Mouse (Mus musculus) liver, embryonic 14.5 days (tissue): ENCODE data around the gene Ugt1a7c. TPM values are rescaled to one million over a fixed set of nuclear protein-coding genes. Genes with fewer than 3 reads are reported as not detected.

Source experiments
- ATAC-seq: fragments of 200-750 bp; cut with Nextera tagmentation; 2 replicates; pipeline ENCODE4 v1.8.0; 2017; ENCODE audit warnings: moderate number of reproducible peaks, mild to moderate bottlenecking, moderate library complexity; ENCODE audit not compliant: insufficient read depth
- DNase-seq, 3 experiments: peaks; one replicate each; pipeline ENCODE4 v3.0.0-alpha.2; 2012 to 2013; ENCODE audit warnings: low read depth in 3 of 3, low spot score in 3 of 3
- H3K27ac ChIP-seq: fragments of 300-500 bp; sonication (generic); 2 replicates; pipeline ENCODE4 v1.5.1; 2014; ENCODE audit warnings: moderate library complexity, mild to moderate bottlenecking, control low read depth, inconsistent platforms
- H3K27me3 ChIP-seq: fragments of 300-500 bp; sonication (generic); 2 replicates; pipeline ENCODE4 v1.6.1; 2014; ENCODE audit warnings: mild to moderate bottlenecking, low read length, moderate library complexity; ENCODE audit not compliant: control insufficient read depth, insufficient read depth
- H3K36me3 ChIP-seq: fragments of 300-500 bp; sonication (generic); replicated peaks from 2 replicates; pipeline ENCODE4 v1.6.1; 2014; ENCODE audit warnings: low read depth; ENCODE audit not compliant: control insufficient read depth, insufficient read depth
- H3K4me1 ChIP-seq, 2 experiments: fragments of 200-500 bp in 1 of 2; fragments of 300-500 bp in 1 of 2; sonication (generic) in 1 of 2; replicated peaks; 2 replicates each; pipeline ENCODE4 v1.6.1; 2012 to 2014; ENCODE audit warnings: antibody characterized with exemption in 1 of 2, inconsistent platforms in 1 of 2, low read length in 1 of 2; ENCODE audit not compliant: control insufficient read depth in 2 of 2, insufficient read depth in 2 of 2
- H3K4me2 ChIP-seq: fragments of 300-500 bp; sonication (generic); 2 replicates; pipeline ENCODE4 v1.6.1; 2014; ENCODE audit warnings: low read depth, mild to moderate bottlenecking, control low read depth, moderate library complexity
- H3K4me3 ChIP-seq, 2 experiments: fragments of 200-500 bp in 1 of 2; fragments of 300-500 bp in 1 of 2; sonication (generic) in 1 of 2; 2 replicates each; pipeline ENCODE4 v1.5.1; 2012 to 2014; ENCODE audit warnings: low read depth in 2 of 2, low read length in 2 of 2, mild to moderate bottlenecking in 2 of 2, control low read depth in 1 of 2, inconsistent platforms in 1 of 2, moderate library complexity in 1 of 2; ENCODE audit not compliant: insufficient read depth in 1 of 2
- H3K9ac ChIP-seq: fragments of 300-500 bp; sonication (generic); replicated peaks from 2 replicates; pipeline ENCODE4 v1.6.1; 2014; ENCODE audit warnings: mild to moderate bottlenecking, control low read depth, moderate library complexity
- H3K9me3 ChIP-seq: fragments of 300-500 bp; sonication (generic); 2 replicates; pipeline ENCODE4 v1.6.1; 2016; ENCODE audit warnings: low read length, mixed read lengths; ENCODE audit not compliant: control insufficient read depth
- CTCF ChIP-seq: IDR thresholded peaks from 2 replicates; pipeline ENCODE4 v1.5.1; 2016; ENCODE audit warnings: antibody characterized with exemption, low read depth, control low read depth
- EP300 ChIP-seq: IDR thresholded peaks from 2 replicates; pipeline ENCODE4 v1.6.1; 2016; ENCODE audit warnings: antibody characterized with exemption, low read depth
- WGBS: fragments of 180-500 bp; shearing (Covaris S2); extraction: QIAGEN DNeasy Blood & Tissue Kit; methylation state at CpG from one replicate; pipeline ENCODE4 v1.1.7; 2014; ENCODE audit not compliant: insufficient replicate concordance; 5-methylcytosine and 5-hydroxymethylcytosine counted together
- polyA plus RNA-seq, 2 experiments: library from polyadenylated mRNA; depleted of rRNA in 1 of 2; stranded (reverse) in 1 of 2; unstranded in 1 of 2; fragments of >200 nt; fragmentation: Nextera tagmentation in 1 of 2; extraction: Ambion mirVana in 1 of 2; gene quantifications; 2 replicates each; pipeline versions ENCODE4 v1.2.1 to v1.2.3; 2012 to 2014

Ugt1a7c gene
- polyA plus RNA-seq, 2 experiments, result 1.1 to 1.8 TPM

- 37% methylated on average over 2 of the region's 2 CpGs for WGBS
- H3K9ac ChIP-seq, result no peak overlapping the region
- peaks cover 21% of the 10 kb centered on the region for H3K9me3 ChIP-seq
- H3K36me3 ChIP-seq, result no peaks in the 10 kb centered on the region
- DNase-seq (no peak), ATAC-seq (no peak)
- no peak overlapping the region for H3K4me2 ChIP-seq
- H3K4me1 ChIP-seq, result no peaks in the 10 kb centered on the region
- no peak overlapping the region for H3K4me3 ChIP-seq
- no peaks in the 10 kb centered on the region for H3K27me3 ChIP-seq
- H3K27ac ChIP-seq, result no peak overlapping the region
- TF ChIP-seq EP300 (no peak), CTCF (no peak)
Observed at GRCm38 (mm10) chr1:88217144-88217543, 122.3 kb downstream of the Ugt1a7c start.

DNA sequence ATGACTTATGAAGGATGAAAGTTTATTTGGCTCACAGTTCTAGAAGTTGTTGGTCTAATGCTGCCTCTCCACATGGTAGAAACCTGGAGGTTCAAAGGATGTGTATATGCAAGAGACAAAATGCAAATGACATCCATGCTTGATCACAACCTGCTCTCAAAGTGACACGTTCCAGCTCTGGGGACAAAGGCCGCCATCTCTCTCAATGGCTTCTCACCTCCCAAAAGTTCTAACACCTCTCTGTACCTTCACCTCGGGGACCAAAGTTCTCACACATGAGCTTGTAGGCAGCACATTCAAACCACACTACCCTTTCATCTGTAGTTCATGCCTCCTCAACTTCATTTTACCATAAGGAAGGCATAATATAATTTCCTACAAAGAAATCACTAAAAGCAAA is 122.7 kb downstream of the Ugt1a7c start:
- Histone ChIP-seq H3K27me3 (no peaks in the 10 kb centered on the region), H3K36me3 (no peaks in the 10 kb centered on the region), H3K9me3 (peaks cover 21% of the 10 kb centered on the region), H3K4me1 (no peaks in the 10 kb centered on the region), H3K4me2 (no peak overlapping the region), H3K9ac (no peak overlapping the region), H3K4me3 (no peak overlapping the region), H3K27ac (no peak overlapping the region)
- TF ChIP-seq EP300, result no peak
- WGBS, result 27% methylated on average over 3 of the region's 3 CpGs
- ATAC-seq (no peak), DNase-seq (no peak)

DNA sequence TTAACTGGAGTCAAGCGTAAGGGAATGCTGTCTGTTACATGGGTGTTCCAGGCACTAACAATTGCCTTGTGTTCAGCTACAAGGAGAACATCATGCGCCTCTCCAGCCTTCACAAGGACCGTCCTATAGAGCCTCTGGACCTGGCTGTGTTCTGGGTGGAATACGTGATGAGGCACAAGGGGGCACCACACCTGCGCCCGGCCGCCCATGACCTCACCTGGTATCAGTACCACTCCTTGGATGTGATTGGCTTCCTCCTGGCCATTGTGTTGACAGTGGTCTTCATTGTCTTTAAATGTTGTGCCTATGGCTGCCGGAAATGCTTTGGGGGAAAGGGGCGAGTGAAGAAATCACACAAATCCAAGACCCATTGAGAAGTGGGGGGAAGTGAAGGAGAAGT is 123.2 kb downstream of the Ugt1a7c start:
- H3K27ac ChIP-seq, result no peak overlapping the region
- H3K4me2 ChIP-seq, result no peak overlapping the region
- ATAC-seq (no peak), DNase-seq (no peak)
- 51% methylated on average over 9 of the region's 9 CpGs for WGBS
- H3K9me3 ChIP-seq, result peaks cover 17% of the 10 kb centered on the region
- H3K36me3 ChIP-seq, result no peaks in the 10 kb centered on the region
- no peaks in the 10 kb centered on the region for H3K4me1 ChIP-seq
- no peak for TF ChIP-seq CTCF
- no peak for TF ChIP-seq EP300
- no peak overlapping the region for H3K9ac ChIP-seq
- H3K27me3 ChIP-seq, result no peaks in the 10 kb centered on the region
- H3K4me3 ChIP-seq, result no peak overlapping the region

DNA sequence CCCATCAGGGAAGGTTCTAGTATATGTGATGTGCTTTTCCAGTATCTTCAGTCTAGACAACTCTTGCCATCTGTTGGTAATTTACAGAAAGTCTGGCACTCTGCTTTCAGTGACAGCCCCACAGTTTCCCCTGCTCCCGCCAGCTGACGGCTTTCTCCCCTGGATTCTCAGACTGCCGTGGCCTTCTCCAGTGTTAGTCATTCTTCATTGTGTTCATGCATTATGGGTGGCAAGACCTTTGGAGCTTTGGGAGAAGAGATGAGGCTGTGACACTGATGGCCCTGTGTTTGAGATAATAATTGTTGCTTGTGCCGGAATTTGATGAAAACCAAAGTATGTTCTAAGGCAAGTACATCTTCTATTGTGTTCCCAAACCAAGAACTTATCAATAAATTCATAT is 123.7 kb downstream of the Ugt1a7c start:
- H3K4me1 ChIP-seq, result no peaks in the 10 kb centered on the region
- TF ChIP-seq CTCF (no peak), EP300 (no peak)
- 37% methylated on average over 4 of the region's 4 CpGs for WGBS
- H3K4me3 ChIP-seq, result no peak overlapping the region
- H3K4me2 ChIP-seq, result no peak overlapping the region
- no peaks in the 10 kb centered on the region for H3K27me3 ChIP-seq
- no peaks in the 10 kb centered on the region for H3K36me3 ChIP-seq
- peaks cover 11% of the 10 kb centered on the region for H3K9me3 ChIP-seq
- H3K27ac ChIP-seq, result no peak overlapping the region
- no peak overlapping the region for H3K9ac ChIP-seq
- ATAC-seq, result no peak
- no peak for DNase-seq

GRCm38 (mm10) chr1:88219054-88219453 is 124.2 kb downstream of the Ugt1a7c start:
- DNase-seq (no peak), ATAC-seq (no peak)
- H3K9ac ChIP-seq, result no peak overlapping the region

DNA sequence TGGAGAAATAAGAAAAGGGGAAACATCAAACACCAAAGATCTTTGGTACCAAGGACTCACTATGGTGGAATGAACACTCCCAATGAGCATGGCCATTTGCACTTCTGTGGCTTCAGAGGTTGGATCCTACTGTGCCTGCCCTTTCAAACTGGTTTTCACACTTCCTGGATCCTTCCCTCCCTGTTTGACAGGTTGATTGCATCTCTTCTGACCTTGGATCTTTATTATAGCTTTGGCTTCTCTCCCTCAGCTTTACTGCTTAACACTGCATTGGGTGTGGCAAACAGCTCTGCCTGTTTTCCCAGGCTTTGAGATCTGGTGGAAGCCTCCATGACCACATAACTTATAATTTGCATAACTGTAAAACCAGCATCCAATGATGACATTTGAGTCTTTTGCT is 125.5 kb downstream of the Ugt1a7c start:
- H3K27me3 ChIP-seq, result no peaks in the 10 kb centered on the region
- no peak overlapping the region for H3K4me3 ChIP-seq
- no peak overlapping the region for H3K4me2 ChIP-seq
- H3K4me1 ChIP-seq, result no peaks in the 10 kb centered on the region
- peaks cover 4% of the 10 kb centered on the region for H3K9me3 ChIP-seq
- TF ChIP-seq EP300 (no peak), CTCF (no peak)
- DNase-seq (no peak), ATAC-seq (no peak)
- H3K36me3 ChIP-seq, result no peaks in the 10 kb centered on the region
- no peak overlapping the region for H3K27ac ChIP-seq
- H3K9ac ChIP-seq, result no peak overlapping the region

More at GRCm38 (mm10) chr1:88219054-88219453, 124.2 kb downstream of the Ugt1a7c start:
- Histone ChIP-seq H3K9me3 (peaks cover 7% of the 10 kb centered on the region), H3K4me2 (no peak overlapping the region), H3K27me3 (no peaks in the 10 kb centered on the region), H3K36me3 (no peaks in the 10 kb centered on the region), H3K27ac (no peak overlapping the region), H3K4me1 (no peaks in the 10 kb centered on the region), H3K4me3 (no peak overlapping the region)
- TF ChIP-seq CTCF (no peak), EP300 (no peak)
- 7% methylated on average over 1 of the region's 1 CpGs for WGBS
